ENCODE assay signal across 7 mouse cellular contexts in the genomic region with DNA sequence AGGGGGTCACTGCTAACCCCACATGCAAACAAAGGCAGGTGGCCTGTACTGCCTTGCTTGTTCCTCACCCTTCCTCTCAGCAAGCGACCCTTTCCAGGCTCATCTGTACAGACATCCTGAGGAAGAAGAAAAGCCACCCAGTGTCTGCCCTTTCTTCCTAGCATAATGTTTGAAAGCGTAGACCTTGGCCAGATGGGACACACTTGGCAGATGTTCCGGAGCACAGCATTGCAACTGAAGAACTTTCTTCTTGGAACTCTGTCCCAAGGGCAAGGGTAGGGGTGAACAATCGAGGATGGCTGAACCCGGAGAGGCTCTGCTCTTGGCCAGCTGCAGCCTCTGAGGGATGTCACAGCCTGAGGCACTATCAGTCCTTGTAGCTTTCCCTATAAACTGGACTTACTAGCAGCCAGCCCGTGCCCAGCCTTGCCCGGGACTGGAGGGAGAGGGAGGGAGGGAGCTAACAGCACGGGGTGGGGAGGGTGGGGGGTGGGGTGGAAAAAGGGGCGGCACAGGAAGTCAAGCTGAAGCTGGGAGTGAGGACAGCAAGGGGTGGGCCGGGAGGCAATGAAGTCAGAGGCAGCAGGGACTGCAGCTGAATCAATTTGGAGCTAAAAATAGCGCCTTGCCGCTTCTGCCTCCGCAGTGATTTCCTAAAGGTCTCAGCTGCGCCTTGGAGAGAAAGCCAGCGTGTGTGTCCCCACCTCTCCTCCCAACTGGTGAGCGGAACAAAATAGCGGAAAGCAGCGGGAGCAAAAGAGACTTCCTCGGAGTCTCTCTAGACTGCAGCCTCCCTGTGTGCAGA.
A peak's percentile ranks its signal among the peaks of the same experiment; 100 is the strongest.
DNase-seq lines count a peak whose midpoint lies in the region; ATAC-seq and TF ChIP-seq lines count a peak whose summit lies in the region.

No protein-coding gene starts in this region.

- TF ChIP-seq EP300 in stomach, postnatal 0 days (optimal IDR thresholded peaks at IDR 0.05) = no peak

- peak overlapping the region; percentile 88 for H3K27ac ChIP-seq in embryonic facial prominence, embryonic 15.5 days (replicated peaks)
- peak overlapping the region; percentile 69; the same call in 1 of the 2 replicates for H3K27ac ChIP-seq in limb, embryonic 11.5 days (replicated peaks; ENCODE audit: low read depth, low read length)
- H3K27ac ChIP-seq in midbrain, embryonic 14.5 days (replicated peaks; ENCODE audit: low read depth, low read length) = peak overlapping the region; percentile 86
- peak overlapping the region; percentile 77 for H3K27ac ChIP-seq in stomach, postnatal 0 days (replicated peaks)

- TF ChIP-seq POLR2A in brain, embryonic 14.5 days (IDR thresholded peaks at IDR 0.05; ENCODE audit: borderline replicate concordance, extremely low read depth, insufficient read depth, insufficient read length, poor library complexity, severe bottlenecking) = peak; percentile 23; the same call in 1 of the 2 replicates

- H3K4me2 ChIP-seq in embryonic facial prominence, embryonic 15.5 days (replicated peaks) = peak overlapping the region; percentile 60
- H3K4me2 ChIP-seq in limb, embryonic 11.5 days (ENCODE audit: low read depth, severe bottlenecking) = peak overlapping the region; percentile 59
- peak overlapping the region; percentile 62 for H3K4me2 ChIP-seq in midbrain, embryonic 14.5 days (ENCODE audit: low read length)
- H3K4me2 ChIP-seq in stomach, postnatal 0 days (replicated peaks; ENCODE audit: low read depth) = peak overlapping the region; percentile 58

- peak overlapping the region; percentile 46 for H3K4me3 ChIP-seq in embryonic facial prominence, embryonic 15.5 days (replicated peaks)
- H3K4me3 ChIP-seq in limb, embryonic 11.5 days (ENCODE audit: low read depth, low read length) = peak overlapping the region; percentile 34
- peak overlapping the region; percentile 32 for H3K4me3 ChIP-seq in midbrain, embryonic 14.5 days (replicated peaks; ENCODE audit: low read depth, low read length)
- peak overlapping the region; percentile 34 for H3K4me3 ChIP-seq in stomach, postnatal 0 days (ENCODE audit: low read depth, low read length)

- peak; percentile 93 for DNase-seq in brain, embryonic 14.5 days (ENCODE audit: low read depth)
- peak; percentile 81 to 83 for DNase-seq in heart, adult 9 months (ENCODE audit: low spot score in 2 of 2)
- DNase-seq in kidney, adult 9 months = peak; percentile 57
- peak; percentile 75 for DNase-seq in limb, embryonic 11.5 days (ENCODE audit: low spot score)
- peak; percentile 81 for DNase-seq in midbrain, embryonic 14.5 days
- DNase-seq in stomach, postnatal 0 days (ENCODE audit: low spot score) = peak; percentile 72

- no peaks in the 10 kb centered on the region for H3K27me3 ChIP-seq in embryonic facial prominence, embryonic 15.5 days
- no peaks in the 10 kb centered on the region for H3K27me3 ChIP-seq in limb, embryonic 11.5 days (ENCODE audit: control insufficient read depth, insufficient read depth, low read length)
- no peaks in the 10 kb centered on the region for H3K27me3 ChIP-seq in midbrain, embryonic 14.5 days (ENCODE audit: control insufficient read depth, insufficient read depth, low read length)
- no peaks in the 10 kb centered on the region for H3K27me3 ChIP-seq in stomach, postnatal 0 days (ENCODE audit: control insufficient read depth, insufficient read depth, low read length)

- H3K9ac ChIP-seq in embryonic facial prominence, embryonic 15.5 days = peak overlapping the region; percentile 44
- peak overlapping the region; percentile 58 for H3K9ac ChIP-seq in limb, embryonic 11.5 days (ENCODE audit: low read length)
- peak overlapping the region; percentile 48 for H3K9ac ChIP-seq in midbrain, embryonic 14.5 days (replicated peaks; ENCODE audit: low read length)
- peak overlapping the region; percentile 52 for H3K9ac ChIP-seq in stomach, postnatal 0 days (ENCODE audit: low read length)

- H3K4me1 ChIP-seq in embryonic facial prominence, embryonic 15.5 days = peaks cover 10% of the 10 kb centered on the region; the same call in 1 of the 2 replicates
- peaks cover 7% of the 10 kb centered on the region; the same call in 1 of the 2 replicates for H3K4me1 ChIP-seq in limb, embryonic 11.5 days (ENCODE audit: control insufficient read depth, insufficient read depth, low read length)
- peaks cover 12% of the 10 kb centered on the region for H3K4me1 ChIP-seq in midbrain, embryonic 14.5 days (ENCODE audit: control insufficient read depth, insufficient read depth, low read length)
- H3K4me1 ChIP-seq in stomach, postnatal 0 days (replicated peaks; ENCODE audit: control insufficient read depth, insufficient read depth) = no peaks in the 10 kb centered on the region; the same call in 1 of the 2 replicates

- peak; percentile 95 for ATAC-seq in embryonic facial prominence, embryonic 15.5 days (ENCODE audit: insufficient number of reproducible peaks, low FRiP score, low TSS enrichment, low read depth)
- peak; percentile 90 for ATAC-seq in limb, embryonic 11.5 days (ENCODE audit: insufficient number of reproducible peaks, low FRiP score, low TSS enrichment, low read depth)
- peak; percentile 93 for ATAC-seq in midbrain, embryonic 14.5 days (ENCODE audit: low FRiP score, low TSS enrichment)
- peak; percentile 93 for ATAC-seq in stomach, postnatal 0 days (ENCODE audit: low FRiP score, low TSS enrichment)

- 8% methylated on average over 19 of the region's 19 CpGs for WGBS in embryonic facial prominence, embryonic 15.5 days
- 15% methylated on average over 19 of the region's 19 CpGs for WGBS in limb, embryonic 11.5 days
- WGBS in midbrain, embryonic 14.5 days = 7% methylated on average over 19 of the region's 19 CpGs
- WGBS in stomach, postnatal 0 days = 12% methylated on average over 19 of the region's 19 CpGs

- no peaks in the 10 kb centered on the region for H3K36me3 ChIP-seq in embryonic facial prominence, embryonic 15.5 days
- H3K36me3 ChIP-seq in limb, embryonic 11.5 days (ENCODE audit: control insufficient read depth, insufficient read depth, low read length) = no peaks in the 10 kb centered on the region
- no peaks in the 10 kb centered on the region for H3K36me3 ChIP-seq in midbrain, embryonic 14.5 days (ENCODE audit: control insufficient read depth, insufficient read depth, low read length)
- no peaks in the 10 kb centered on the region for H3K36me3 ChIP-seq in stomach, postnatal 0 days (ENCODE audit: control insufficient read depth, insufficient read depth, low read length)

- H3K9me3 ChIP-seq in embryonic facial prominence, embryonic 15.5 days (replicated peaks) = no peaks in the 10 kb centered on the region
- no peaks in the 10 kb centered on the region for H3K9me3 ChIP-seq in limb, embryonic 11.5 days (ENCODE audit: control insufficient read depth, low read length)
- H3K9me3 ChIP-seq in midbrain, embryonic 14.5 days (ENCODE audit: control insufficient read depth, low read length) = no peaks in the 10 kb centered on the region; the same call in 1 of the 2 replicates
- H3K9me3 ChIP-seq in stomach, postnatal 0 days (ENCODE audit: control insufficient read depth, low read length) = no peaks in the 10 kb centered on the region

- no peak for TF ChIP-seq CTCF in brain, embryonic 14.5 days (IDR thresholded peaks at IDR 0.05; ENCODE audit: borderline replicate concordance, extremely low read depth, insufficient read depth, insufficient read length)
- no peak for TF ChIP-seq CTCF in stomach, postnatal 0 days (IDR thresholded peaks at IDR 0.05; ENCODE audit: low read depth)

Comparison
In these comparisons a context has a peak if more than half of its experiments do, and no peak if none do; other contexts are left out.
1. Peak in every context shown above with its lines: DNase-seq, ATAC-seq, H3K4me3 ChIP-seq and H3K27ac ChIP-seq.